Mouse (Mus musculus): Measurements from ENCODE around the gene Rtraf. TPM values are rescaled to one million over a fixed set of nuclear protein-coding genes. Genes with fewer than 3 reads are reported as not detected.

The Rtraf gene
- polyA plus RNA-seq, 1 experiment from 2014 or later: 230 TPM

DNA sequence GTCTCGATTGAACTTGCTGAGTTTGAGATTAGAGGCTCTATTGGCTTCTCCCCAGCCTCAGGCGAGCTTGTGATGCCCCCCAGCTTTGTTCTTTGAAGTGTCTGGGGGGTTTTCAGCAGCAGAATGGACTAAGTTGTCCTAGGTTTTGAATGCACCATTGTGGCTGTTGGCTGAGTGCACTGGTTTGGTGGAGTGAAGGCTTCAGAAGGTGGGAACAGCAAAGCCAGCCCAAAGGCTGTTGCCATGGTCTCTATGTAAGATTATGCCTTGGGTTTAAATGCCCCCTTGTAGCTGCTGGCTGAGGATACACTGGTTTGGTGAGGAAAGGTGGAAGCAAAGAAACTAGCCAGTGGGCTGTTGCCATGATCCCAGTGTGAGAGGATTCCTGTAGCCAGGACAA is 23.1 kb downstream of the Rtraf start:
- Histone ChIP-seq H3K27ac (ENCODE audit: low read depth) (no peak overlapping the region), H3K36me3 (ENCODE audit: insufficient read depth) (peaks cover 39% of the 10 kb centered on the region), H3K4me2 (no peak overlapping the region), H3K9me3 (ENCODE audit: low read depth, low read length) (no peaks in the 10 kb centered on the region), H3K4me3 (ENCODE audit: low read depth, low read length) (no peak overlapping the region), H3K9ac (no peak overlapping the region), H3K4me1 (ENCODE audit: insufficient read depth) (no peaks in the 10 kb centered on the region), H3K27me3 (ENCODE audit: insufficient read depth, low read length) (no peaks in the 10 kb centered on the region)
- DNase-seq: no peak
- no peak for ATAC-seq (ENCODE audit: insufficient read depth)
- WGBS: 36% methylated on average over 2 of the region's 2 CpGs
- no peak for TF ChIP-seq CTCF (IDR thresholded peaks at IDR 0.05; ENCODE audit: low read depth)

DNA sequence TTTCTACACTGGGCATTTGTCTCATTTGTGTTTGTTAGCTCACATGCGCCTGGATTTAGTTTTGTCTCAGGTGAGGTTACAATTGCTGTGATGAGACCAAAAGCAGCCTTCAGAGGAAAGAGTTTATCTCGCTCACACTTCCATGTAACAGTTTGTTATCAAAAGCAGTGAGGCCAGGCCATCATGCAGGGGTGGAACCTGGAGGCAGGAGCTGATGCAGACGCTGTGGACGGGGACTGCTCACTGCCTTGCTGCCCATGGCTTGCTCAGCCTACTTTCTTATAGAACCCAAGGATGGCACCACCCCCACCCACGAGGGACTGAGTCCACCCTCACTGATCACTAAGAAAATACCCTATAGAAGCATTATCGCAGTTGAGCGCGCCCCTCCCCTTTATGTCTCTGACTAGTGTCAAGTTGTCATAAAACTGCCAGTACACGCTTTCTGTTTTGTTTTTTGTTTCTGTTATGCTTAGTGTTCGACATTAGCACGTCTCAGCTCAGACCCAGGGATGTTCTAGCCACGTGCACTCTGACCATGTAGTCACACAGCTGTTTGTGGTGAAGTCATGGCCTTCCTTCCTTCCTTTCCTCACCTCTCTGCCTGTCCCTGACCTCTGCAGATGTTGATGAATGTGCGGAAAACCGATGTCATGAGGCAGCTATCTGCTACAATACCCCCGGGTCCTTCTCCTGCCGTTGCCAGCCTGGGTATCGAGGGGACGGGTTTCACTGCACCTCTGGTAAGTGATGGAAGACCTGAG is 26.9 kb downstream of the Rtraf start:
- 67% methylated on average over 18 of the region's 18 CpGs for WGBS
- no peak overlapping the region for H3K9ac ChIP-seq
- no peak overlapping the region for H3K4me3 ChIP-seq (ENCODE audit: low read depth, low read length)
- H3K27me3 ChIP-seq (ENCODE audit: insufficient read depth, low read length): no peaks in the 10 kb centered on the region
- no peak overlapping the region for H3K27ac ChIP-seq (ENCODE audit: low read depth)
- H3K4me1 ChIP-seq (ENCODE audit: insufficient read depth): no peaks in the 10 kb centered on the region
- H3K36me3 ChIP-seq (ENCODE audit: insufficient read depth): peaks cover 35% of the 10 kb centered on the region
- no peak overlapping the region for H3K4me2 ChIP-seq
- ATAC-seq (ENCODE audit: insufficient read depth) (no peak), DNase-seq (peak; percentile 31)
- no peak for TF ChIP-seq CTCF (IDR thresholded peaks at IDR 0.05; ENCODE audit: low read depth)
- H3K9me3 ChIP-seq (ENCODE audit: low read depth, low read length): no peaks in the 10 kb centered on the region

DNA sequence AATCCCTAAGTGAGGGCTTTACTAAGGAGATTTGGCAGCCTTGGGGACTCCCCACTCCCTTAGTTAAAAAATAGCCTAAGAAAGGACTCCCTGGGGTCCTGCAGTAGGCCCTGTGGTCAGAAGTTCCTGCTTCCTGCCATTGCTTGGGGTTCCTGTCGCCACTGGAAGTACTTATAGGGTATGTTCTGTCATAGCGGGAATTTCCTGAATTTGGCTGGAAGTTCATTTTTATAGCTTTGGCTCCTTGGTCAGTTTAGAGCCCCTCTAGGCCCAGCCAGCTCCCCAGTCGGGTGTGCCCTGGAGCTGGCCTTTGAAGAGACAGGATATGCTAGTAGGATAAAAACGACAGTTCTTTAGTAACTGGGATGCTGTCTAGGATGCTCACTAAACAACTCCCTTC is 28.7 kb downstream of the Rtraf start:
- Histone ChIP-seq H3K27me3 (ENCODE audit: insufficient read depth, low read length) (no peaks in the 10 kb centered on the region), H3K9ac (no peak overlapping the region), H3K9me3 (ENCODE audit: low read depth, low read length) (no peaks in the 10 kb centered on the region), H3K36me3 (ENCODE audit: insufficient read depth) (peaks cover 31% of the 10 kb centered on the region), H3K4me3 (ENCODE audit: low read depth, low read length) (no peak overlapping the region), H3K4me2 (no peak overlapping the region), H3K4me1 (ENCODE audit: insufficient read depth) (no peaks in the 10 kb centered on the region), H3K27ac (ENCODE audit: low read depth) (no peak overlapping the region)
- DNase-seq (no peak), ATAC-seq (ENCODE audit: insufficient read depth) (no peak)
- WGBS: 57% methylated on average over 4 of the region's 4 CpGs
- TF ChIP-seq CTCF (IDR thresholded peaks at IDR 0.05; ENCODE audit: low read depth): no peak

DNA sequence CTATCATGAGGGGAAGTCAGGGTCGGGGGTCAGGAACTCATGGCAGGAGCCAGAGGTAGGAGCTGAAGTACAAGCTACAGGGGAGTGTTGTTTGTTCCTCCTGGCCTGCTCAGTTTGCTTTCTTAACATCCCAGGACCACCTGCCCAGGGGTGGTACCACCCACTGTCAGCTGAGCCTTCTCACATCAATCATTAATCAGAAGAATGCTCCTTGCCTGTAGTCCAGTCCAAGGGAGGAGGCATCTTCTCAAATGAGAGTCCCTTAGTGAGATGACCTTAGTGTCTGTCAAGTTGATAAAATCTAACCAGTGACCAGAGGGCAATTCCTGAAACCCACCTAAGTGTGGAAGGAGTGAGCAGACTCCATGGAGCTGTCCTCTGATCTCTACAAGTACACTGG is 35.2 kb downstream of the Rtraf start:
- DNase-seq (no peak), ATAC-seq (ENCODE audit: insufficient read depth) (no peak)
- Histone ChIP-seq H3K4me3 (ENCODE audit: low read depth, low read length) (no peak overlapping the region), H3K9me3 (ENCODE audit: low read depth, low read length) (no peaks in the 10 kb centered on the region), H3K4me1 (ENCODE audit: insufficient read depth) (no peaks in the 10 kb centered on the region), H3K9ac (no peak overlapping the region), H3K36me3 (ENCODE audit: insufficient read depth) (peaks cover 10% of the 10 kb centered on the region; the same call in 1 of the 2 replicates), H3K4me2 (no peak overlapping the region), H3K27me3 (ENCODE audit: insufficient read depth, low read length) (no peaks in the 10 kb centered on the region), H3K27ac (ENCODE audit: low read depth) (no peak overlapping the region)
- 69% methylated on average over 1 of the region's 1 CpGs for whole genome bisulfite sequencing
- TF ChIP-seq CTCF (IDR thresholded peaks at IDR 0.05; ENCODE audit: low read depth): no peak

DNA sequence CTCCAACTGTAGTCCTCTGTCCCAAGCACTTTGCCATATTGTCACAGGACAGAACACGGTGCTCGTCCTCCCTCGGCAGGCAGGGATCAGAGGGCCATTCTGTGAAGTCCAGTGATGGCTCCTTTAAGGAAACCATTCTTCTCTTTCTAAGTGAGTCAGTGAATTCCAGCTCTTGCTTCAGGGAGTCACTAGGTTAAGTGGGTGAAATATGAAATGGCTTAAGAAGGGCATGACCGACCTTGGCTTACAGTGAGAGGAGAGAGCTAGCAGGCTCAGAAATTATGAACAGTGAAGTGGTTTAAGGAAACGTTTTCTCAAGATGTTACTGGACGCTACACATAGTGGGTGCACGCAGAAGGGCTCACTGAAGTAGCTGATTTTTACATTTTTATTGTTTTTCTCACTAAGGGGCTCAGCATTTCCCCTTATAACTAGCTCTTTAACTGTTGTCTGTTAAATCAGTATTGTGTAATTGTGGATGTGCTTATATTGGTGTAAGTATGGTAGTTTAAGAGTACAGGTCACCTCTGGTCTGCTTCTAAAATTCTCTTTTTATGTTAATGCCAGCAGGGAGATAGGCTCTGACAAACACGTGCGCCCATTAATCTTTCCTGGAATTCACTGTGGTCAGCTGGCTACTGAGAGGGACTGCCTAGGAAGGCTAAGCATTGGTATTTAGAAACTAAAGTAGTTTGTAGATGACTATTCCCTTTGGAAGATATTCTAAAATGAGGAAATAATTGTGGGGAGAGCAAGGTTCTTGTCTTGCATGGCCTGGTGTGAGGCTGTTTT is 37.6 kb downstream of the Rtraf start:
- Histone ChIP-seq H3K36me3 (ENCODE audit: insufficient read depth) (peaks cover 17% of the 10 kb centered on the region; the same call in 1 of the 2 replicates), H3K9me3 (ENCODE audit: low read depth, low read length) (no peaks in the 10 kb centered on the region), H3K27ac (ENCODE audit: low read depth) (no peak overlapping the region), H3K4me2 (no peak overlapping the region), H3K4me3 (ENCODE audit: low read depth, low read length) (no peak overlapping the region), H3K27me3 (ENCODE audit: insufficient read depth, low read length) (no peaks in the 10 kb centered on the region), H3K4me1 (ENCODE audit: insufficient read depth) (no peaks in the 10 kb centered on the region), H3K9ac (no peak overlapping the region)
- DNase-seq (no peak), ATAC-seq (ENCODE audit: insufficient read depth) (no peak)
- TF ChIP-seq CTCF (IDR thresholded peaks at IDR 0.05; ENCODE audit: low read depth): no peak
- 61% methylated on average over 9 of the region's 9 CpGs for WGBS

DNA sequence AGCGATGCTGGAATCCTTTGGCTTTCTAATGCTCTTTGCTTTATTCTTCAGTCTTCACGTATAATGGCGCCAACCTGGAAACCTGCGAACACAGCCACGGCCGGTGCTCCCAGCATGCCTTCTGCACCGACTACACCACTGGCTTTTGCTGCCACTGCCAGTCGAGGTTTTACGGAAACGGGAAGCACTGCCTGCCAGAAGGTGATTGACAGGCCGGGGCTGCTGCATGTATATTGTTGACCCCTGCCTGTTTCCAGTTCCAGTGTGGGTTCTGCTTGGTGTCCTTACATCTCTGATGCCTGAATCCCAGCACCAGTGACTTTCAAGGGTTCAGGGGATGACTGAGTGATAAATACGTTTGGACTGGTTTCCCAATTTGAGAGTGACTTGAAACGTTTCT is 45.7 kb downstream of the Rtraf start:
- Histone ChIP-seq H3K36me3 (ENCODE audit: insufficient read depth) (peaks cover 43% of the 10 kb centered on the region), H3K4me2 (no peak overlapping the region), H3K27me3 (ENCODE audit: insufficient read depth, low read length) (no peaks in the 10 kb centered on the region), H3K4me1 (ENCODE audit: insufficient read depth) (no peaks in the 10 kb centered on the region), H3K27ac (ENCODE audit: low read depth) (no peak overlapping the region), H3K9me3 (ENCODE audit: low read depth, low read length) (no peaks in the 10 kb centered on the region), H3K9ac (no peak overlapping the region), H3K4me3 (ENCODE audit: low read depth, low read length) (no peak overlapping the region)
- DNase-seq: no peak
- no peak for ATAC-seq (ENCODE audit: insufficient read depth)
- 83% methylated on average over 13 of the region's 13 CpGs for WGBS
- no peak for TF ChIP-seq CTCF (IDR thresholded peaks at IDR 0.05; ENCODE audit: low read depth)

DNA sequence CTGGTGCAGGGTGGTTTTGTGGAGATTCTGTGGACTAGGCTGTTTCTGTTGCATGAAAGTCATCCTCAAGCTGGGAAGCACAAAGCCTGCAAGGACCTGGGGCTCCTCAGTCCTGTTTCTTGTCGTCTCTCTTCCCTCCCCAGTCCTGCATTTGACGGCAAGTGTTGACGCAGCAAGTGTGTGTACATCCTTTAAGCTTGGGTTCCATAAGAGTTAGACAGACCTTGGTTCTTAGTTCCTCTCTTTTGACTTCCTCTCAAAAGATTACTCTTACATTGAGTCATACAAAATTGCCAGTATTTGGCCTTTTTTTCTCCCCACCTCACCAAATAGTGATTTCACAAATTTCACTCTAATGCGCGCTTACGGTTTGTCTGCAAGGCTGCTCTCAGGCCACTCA is 46.3 kb downstream of the Rtraf start:
- H3K27ac ChIP-seq (ENCODE audit: low read depth): no peak overlapping the region
- no peaks in the 10 kb centered on the region for H3K4me1 ChIP-seq (ENCODE audit: insufficient read depth)
- WGBS: 86% methylated on average over 6 of the region's 6 CpGs
- no peaks in the 10 kb centered on the region for H3K9me3 ChIP-seq (ENCODE audit: low read depth, low read length)
- ATAC-seq (ENCODE audit: insufficient read depth) (no peak), DNase-seq (no peak)
- no peaks in the 10 kb centered on the region for H3K27me3 ChIP-seq (ENCODE audit: insufficient read depth, low read length)
- no peak overlapping the region for H3K9ac ChIP-seq
- H3K4me2 ChIP-seq: no peak overlapping the region
- H3K36me3 ChIP-seq (ENCODE audit: insufficient read depth): peaks cover 39% of the 10 kb centered on the region
- H3K4me3 ChIP-seq (ENCODE audit: low read depth, low read length): no peak overlapping the region
- no peak for TF ChIP-seq CTCF (IDR thresholded peaks at IDR 0.05; ENCODE audit: low read depth)

Data from lung, embryonic 14.5 days (tissue).